Mouse (Mus musculus): ENCODE measurements around the gene Ulk1. TPM values are rescaled to one million over a fixed set of nuclear protein-coding genes. Genes with fewer than 3 reads are reported as not detected.
A peak's percentile ranks its signal among the peaks of the same experiment; 100 is the strongest.
"Not testable (repeated sequence)": the region's sequence is repeated elsewhere in the genome, so short reads cannot be mapped to it uniquely, and the experiment has no call there.

Gene Ulk1
- total RNA-seq, 4 experiments from 2014 or later: 67.6 to 84.3 (median 74.0) TPM

GRCm38 (mm10) chr5:110806154-110806553 lies 3.7 kb downstream of the Ulk1 start:
- no peak for DNase-seq (ENCODE audit: low spot score in 2 of 2)

GRCm38 (mm10) chr5:110804012-110804743 lies 5.7 kb downstream of the Ulk1 start:
- DNase-seq (ENCODE audit: low spot score in 2 of 2): no peak

- no peak for DNase-seq (ENCODE audit: low spot score in 2 of 2)
These were observed 7.1 kb downstream of the Ulk1 start for GRCm38 (mm10) chr5:110802809-110803208.

- DNase-seq (ENCODE audit: low spot score in 2 of 2): no peak
These were observed 7.7 kb downstream of the Ulk1 start for GRCm38 (mm10) chr5:110802186-110802585.

GRCm38 (mm10) chr5:110801036-110801624 lies 8.8 kb downstream of the Ulk1 start:
- no peak for DNase-seq (ENCODE audit: low spot score in 2 of 2)

- no peak for DNase-seq (ENCODE audit: low spot score in 2 of 2)
These were observed 12.2 kb downstream of the Ulk1 start for GRCm38 (mm10) chr5:110797696-110798095.

- no peak for DNase-seq (ENCODE audit: low spot score in 2 of 2)
These were observed 15.5 kb downstream of the Ulk1 start for GRCm38 (mm10) chr5:110794363-110794762.

GRCm38 (mm10) chr5:110788684-110789083 lies 21.2 kb downstream of the Ulk1 start:
- no peak for DNase-seq (ENCODE audit: low spot score in 2 of 2)

GRCm38 (mm10) chr5:110786081-110786835 lies 23.6 kb downstream of the Ulk1 start:
- DNase-seq (ENCODE audit: low spot score in 2 of 2): no peak

GRCm38 (mm10) chr5:110783150-110783549 lies 26.7 kb downstream of the Ulk1 start:
- no peak for DNase-seq (ENCODE audit: low spot score in 2 of 2)

- no peak for DNase-seq (ENCODE audit: low spot score in 2 of 2)
These were observed 28.2 kb downstream of the Ulk1 start for GRCm38 (mm10) chr5:110781529-110782238.

GRCm38 (mm10) chr5:110780761-110781528 lies 29.0 kb downstream of the Ulk1 start:
- no peak for DNase-seq (ENCODE audit: low spot score in 2 of 2)

- peak; percentile 89 to 92 for DNase-seq (ENCODE audit: low spot score in 2 of 2)
These were observed 29.7 kb downstream of the Ulk1 start, which contains the start of gene Pus1 for GRCm38 (mm10) chr5:110779998-110780760. Gene Pus1 (minus strand): TSS chr5:110780659.

GRCm38 (mm10) chr5:110779276-110779997 lies 30.5 kb downstream of the Ulk1 start:
- DNase-seq (ENCODE audit: low spot score in 2 of 2): no peak

GRCm38 (mm10) chr5:110778263-110778662 lies 31.6 kb downstream of the Ulk1 start:
- DNase-seq (ENCODE audit: low spot score in 2 of 2): no peak

- DNase-seq (ENCODE audit: low spot score in 2 of 2): no peak
These were observed 33.8 kb downstream of the Ulk1 start for GRCm38 (mm10) chr5:110776141-110776540.

- no peak for DNase-seq (ENCODE audit: low spot score in 2 of 2)
These were observed 35.4 kb downstream of the Ulk1 start for GRCm38 (mm10) chr5:110774511-110774910.

GRCm38 (mm10) chr5:110772945-110773344 lies 37.0 kb downstream of the Ulk1 start:
- not testable (repeated sequence) for DNase-seq (ENCODE audit: low spot score in 2 of 2)

GRCm38 (mm10) chr5:110770448-110771158 lies 39.3 kb downstream of the Ulk1 start, which contains the start of gene Ep400:
Gene Ep400 (minus strand): TSS chr5:110770717.
- peak; percentile 99 to 100 for DNase-seq (ENCODE audit: low spot score in 2 of 2)
